ENCODE assay signal across 19 mouse cellular contexts in genomic region chr19:12786803-12787395, GRCm38 (mm10). TPM values are rescaled to one million over a fixed set of nuclear protein-coding genes. Genes with fewer than 3 reads are reported as not detected.
"Had no signal": no experiment of that assay in that cellular context is flagged by ENCODE, and none has a peak within 500 bp of the region (broad histone marks: within the 10 kb centered on the region; RNA-seq: fewer than 3 reads in every experiment).

No protein-coding gene starts in this region.

- H3K4me1 ChIP-seq: limb, embryonic 10.5 days had no signal

- DNase-seq: kidney, postnatal 14 days; lung, adult 2 months; lung, postnatal 4 days; thymus, adult 18-20 months; thymus, postnatal 14 days had no signal

- H3K4me2 ChIP-seq: intestine, embryonic 15.5 days; kidney, embryonic 15.5 days; liver, embryonic 11.5 days; liver, embryonic 15.5 days; midbrain, embryonic 15.5 days had no signal

- H3K9ac ChIP-seq: intestine, embryonic 15.5 days; kidney, embryonic 15.5 days; liver, embryonic 15.5 days; midbrain, embryonic 15.5 days had no signal

- H3K27me3 ChIP-seq: intestine, embryonic 15.5 days; kidney, embryonic 15.5 days; liver, embryonic 15.5 days; midbrain, embryonic 15.5 days had no signal

- H3K4me3 ChIP-seq: intestine, embryonic 15.5 days; kidney, embryonic 15.5 days; limb, embryonic 10.5 days; liver, embryonic 15.5 days; midbrain, embryonic 10.5 days; midbrain, embryonic 15.5 days had no signal

- H3K36me3 ChIP-seq: intestine, embryonic 15.5 days; midbrain, embryonic 15.5 days had no signal

- H3K27ac ChIP-seq: intestine, embryonic 15.5 days; kidney, embryonic 15.5 days; limb, embryonic 10.5 days; liver, embryonic 15.5 days; midbrain, embryonic 10.5 days; midbrain, embryonic 15.5 days; stomach, postnatal 0 days had no signal

RNA-seq across cellular contexts. Expression of gene Gm5244, which starts 59.6 kb away (rescaled TPM):
- total RNA-seq: left cerebral cortex, postnatal 10 days; megakaryocyte, adult 5-6 weeks had no signal
- polyA plus RNA-seq: intestine, embryonic 15.5 days; kidney, adult 2 months; kidney, embryonic 15.5 days; limb, embryonic 10.5 days; limb, embryonic 14.5 days; liver, embryonic 11.5 days; liver, embryonic 15.5 days; lung, adult 2 months; lung, postnatal 0 days; midbrain, embryonic 10.5 days; midbrain, embryonic 15.5 days; neural tube, embryonic 11.5 days; stomach, postnatal 0 days had no signal
